Mouse (Mus musculus) thymus, postnatal 4 days (tissue): Measurements from ENCODE around the gene Manbal.
"Not testable (repeated sequence)": the region's sequence is repeated elsewhere in the genome, so short reads cannot be mapped to it uniquely, and the experiment has no call there.

Experiments
- DNase-seq: peaks from one replicate; pipeline ENCODE4 v3.0.0; 2021

The Manbal gene

GRCm38 (mm10) chr2:157371696-157372095 lies 4.3 kb downstream of the Manbal start:
- DNase-seq, result no peak

- DNase-seq, result no peak
Observed at GRCm38 (mm10) chr2:157373681-157374080, 6.3 kb downstream of the Manbal start.

GRCm38 (mm10) chr2:157375051-157375450 lies 7.7 kb downstream of the Manbal start:
- DNase-seq, result no peak

GRCm38 (mm10) chr2:157375794-157376757 lies 8.7 kb downstream of the Manbal start:
- no peak for DNase-seq

GRCm38 (mm10) chr2:157376995-157377394 lies 9.6 kb downstream of the Manbal start:
- no peak for DNase-seq

GRCm38 (mm10) chr2:157384836-157385235 lies 17.4 kb downstream of the Manbal start:
- no peak for DNase-seq

- not testable (repeated sequence) for DNase-seq
Observed at GRCm38 (mm10) chr2:157388901-157389590, 21.7 kb downstream of the Manbal start.

GRCm38 (mm10) chr2:157389591-157389921 lies 22.2 kb downstream of the Manbal start:
- DNase-seq, result no peak

- no peak for DNase-seq
Observed at GRCm38 (mm10) chr2:157392331-157392730, 24.9 kb downstream of the Manbal start.

GRCm38 (mm10) chr2:157393549-157393948 lies 26.2 kb downstream of the Manbal start:
- no peak for DNase-seq

- no peak for DNase-seq
Observed at GRCm38 (mm10) chr2:157394868-157395267, 27.5 kb downstream of the Manbal start.

GRCm38 (mm10) chr2:157395371-157395770 lies 28.0 kb downstream of the Manbal start:
- peak; percentile 23 for DNase-seq

- peak; percentile 43 for DNase-seq
Observed at GRCm38 (mm10) chr2:157395960-157396359, 28.6 kb downstream of the Manbal start.

GRCm38 (mm10) chr2:157397376-157397775 lies 30.0 kb downstream of the Manbal start:
- DNase-seq, result no peak

- DNase-seq, result no peak
Observed at GRCm38 (mm10) chr2:157398539-157398938, 31.1 kb downstream of the Manbal start.

GRCm38 (mm10) chr2:157399797-157400196 lies 32.4 kb downstream of the Manbal start:
- DNase-seq, result no peak

GRCm38 (mm10) chr2:157400491-157400890 lies 33.1 kb downstream of the Manbal start:
- DNase-seq, result no peak

- no peak for DNase-seq
Observed at GRCm38 (mm10) chr2:157401261-157401660, 33.9 kb downstream of the Manbal start.

GRCm38 (mm10) chr2:157407596-157407995 lies 40.2 kb downstream of the Manbal start:
- DNase-seq, result no peak

GRCm38 (mm10) chr2:157409793-157410533 lies 42.6 kb downstream of the Manbal start:
- no peak for DNase-seq

GRCm38 (mm10) chr2:157411151-157411693 lies 43.8 kb downstream of the Manbal start:
- DNase-seq, result no peak

GRCm38 (mm10) chr2:157412497-157412896 lies 45.1 kb downstream of the Manbal start:
- no peak for DNase-seq

- DNase-seq, result no peak
Observed at GRCm38 (mm10) chr2:157417229-157417628, 49.8 kb downstream of the Manbal start.
